Mouse (Mus musculus) midbrain, embryonic 12.5 days (tissue): ENCODE data around the gene Cxcl2. TPM values are rescaled to one million over a fixed set of nuclear protein-coding genes. Genes with fewer than 3 reads are reported as not detected.

ENCODE experiments used
- ATAC-seq: fragments of 200-750 bp; cut with Nextera tagmentation; 2 replicates; pipeline ENCODE4 v1.8.0; 2017; ENCODE audit warnings: low read depth, moderate TSS enrichment, moderate library complexity; ENCODE audit not compliant: low FRiP score
- H3K27ac ChIP-seq: fragments of 300-500 bp; sonication (generic); replicated peaks from 2 replicates; pipeline ENCODE4 v1.5.1; 2016; ENCODE audit warnings: mild to moderate bottlenecking
- H3K27me3 ChIP-seq: fragments of 300-500 bp; sonication (generic); 2 replicates; pipeline ENCODE4 v1.6.1; 2016; ENCODE audit warnings: mild to moderate bottlenecking
- H3K36me3 ChIP-seq: fragments of 300-500 bp; sonication (generic); 2 replicates; pipeline ENCODE4 v1.6.1; 2016
- H3K4me1 ChIP-seq: fragments of 300-500 bp; sonication (generic); 2 replicates; pipeline ENCODE4 v1.6.1; 2016
- H3K4me2 ChIP-seq: fragments of 300-500 bp; sonication (generic); replicated peaks from 2 replicates; pipeline ENCODE4 v1.6.1; 2016; ENCODE audit warnings: mild to moderate bottlenecking, moderate library complexity
- H3K4me3 ChIP-seq: fragments of 300-500 bp; sonication (generic); 2 replicates; pipeline ENCODE4 v1.5.1; 2016; ENCODE audit warnings: mild to moderate bottlenecking
- H3K9ac ChIP-seq: fragments of 300-500 bp; sonication (generic); replicated peaks from 2 replicates; pipeline ENCODE4 v1.6.1; 2016; ENCODE audit warnings: mild to moderate bottlenecking, moderate library complexity
- H3K9me3 ChIP-seq: fragments of 300-500 bp; sonication (generic); 2 replicates; pipeline ENCODE4 v1.6.1; 2016; ENCODE audit warnings: mild to moderate bottlenecking
- WGBS: fragments of 180-500 bp; shearing (Covaris S2); methylation state at CpG from one replicate; pipeline ENCODE4 v1.1.7; 2016; 5-methylcytosine and 5-hydroxymethylcytosine counted together
- polyA plus RNA-seq: library from polyadenylated mRNA; unstranded; fragments of >200 nt; fragmentation: Nextera tagmentation; extraction: Ambion mirVana; gene quantifications from 2 replicates; pipeline ENCODE4 v1.2.1, GENCODE M21; 2016

Cxcl2 gene
- polyA plus RNA-seq, 1 experiment from 2014 or later = not detected

GRCm38 (mm10) chr5:90949499-90949898, 45.8 kb downstream of the Cxcl2 start:
- H3K9ac ChIP-seq = no peak overlapping the region
- no peak overlapping the region for H3K27ac ChIP-seq
- H3K4me1 ChIP-seq = no peaks in the 10 kb centered on the region
- no peak for ATAC-seq
- no peak overlapping the region for H3K4me2 ChIP-seq
- H3K9me3 ChIP-seq = no peaks in the 10 kb centered on the region
- no peaks in the 10 kb centered on the region for H3K27me3 ChIP-seq
- 0 out of 2 replicates have a peak, but pooled peaks cover 9% of the 10 kb centered on the region for H3K36me3 ChIP-seq
- H3K4me3 ChIP-seq = no peak overlapping the region
- 89% methylated on average over 15 of the region's 15 CpGs for WGBS

GRCm38 (mm10) chr5:90951475-90951874, 47.8 kb downstream of the Cxcl2 start:
- Histone ChIP-seq H3K27ac (no peak overlapping the region), H3K4me1 (no peaks in the 10 kb centered on the region), H3K36me3 (0 out of 2 replicates have a peak, but pooled peaks cover 8% of the 10 kb centered on the region), H3K9ac (no peak overlapping the region), H3K4me3 (no peak overlapping the region), H3K9me3 (no peaks in the 10 kb centered on the region), H3K4me2 (no peak overlapping the region), H3K27me3 (no peaks in the 10 kb centered on the region)
- ATAC-seq = peak; percentile 72; the same call in 1 of the 2 replicates
- 45% methylated on average over 2 of the region's 2 CpGs for WGBS

- Histone ChIP-seq H3K9ac (no peak overlapping the region), H3K4me2 (no peak overlapping the region), H3K27me3 (no peaks in the 10 kb centered on the region), H3K9me3 (no peaks in the 10 kb centered on the region), H3K36me3 (0 out of 2 replicates have a peak, but pooled peaks cover 6% of the 10 kb centered on the region), H3K4me3 (no peak overlapping the region), H3K27ac (no peak overlapping the region), H3K4me1 (no peaks in the 10 kb centered on the region)
- 0 out of 2 replicates have a peak, but pooled peaks have one; percentile 34 for ATAC-seq
- 88% methylated on average over 8 of the region's 8 CpGs for WGBS
Measured at GRCm38 (mm10) chr5:90952731-90953481, 49.2 kb downstream of the Cxcl2 start.

Other genes with a start within 250 kb of the Cxcl2 start
- 0.14 TPM in 1 of 2 replicates, not detected in the other for gene Cxcl5, start 144.5 kb upstream of the Cxcl2 start, polyA plus RNA-seq
- 6.3 and 6.6 TPM in 2 replicates for gene Ppbp, start 135.4 kb upstream of the Cxcl2 start, polyA plus RNA-seq
- gene Pf4, start 131.4 kb upstream of the Cxcl2 start, polyA plus RNA-seq = 60.2 and 74.4 TPM in 2 replicates
- gene Cxcl3, start 117.8 kb upstream of the Cxcl2 start, polyA plus RNA-seq = not detected in 2 replicates
- not detected in 2 replicates for gene Cxcl15, start 109.3 kb upstream of the Cxcl2 start, polyA plus RNA-seq
- gene Cxcl1, start 12.6 kb upstream of the Cxcl2 start, polyA plus RNA-seq = not detected in 2 replicates
- 110 and 116 TPM in 2 replicates for gene Mthfd2l, start 27.2 kb downstream of the Cxcl2 start, polyA plus RNA-seq
- gene Epgn, start 123.6 kb downstream of the Cxcl2 start, polyA plus RNA-seq = 0.13 TPM in 1 of 2 replicates, not detected in the other
- not detected in 2 replicates for gene Ereg, start 170.8 kb downstream of the Cxcl2 start, polyA plus RNA-seq
- not detected in 2 replicates for gene Areg, start 235.7 kb downstream of the Cxcl2 start, polyA plus RNA-seq